Mouse (Mus musculus) neutrophil, adult 83 days (primary cell): ENCODE results near the gene Prl5a1. TPM values are rescaled to one million over a fixed set of nuclear protein-coding genes. Genes with fewer than 3 reads are reported as not detected.

Source experiments
- total RNA-seq, 2 experiments: library from RNA; stranded (reverse); gene quantifications; one replicate each; pipeline ENCODE4 v1.2.4; 2023

Prl5a1 gene
- not detected for total RNA-seq

DNA sequence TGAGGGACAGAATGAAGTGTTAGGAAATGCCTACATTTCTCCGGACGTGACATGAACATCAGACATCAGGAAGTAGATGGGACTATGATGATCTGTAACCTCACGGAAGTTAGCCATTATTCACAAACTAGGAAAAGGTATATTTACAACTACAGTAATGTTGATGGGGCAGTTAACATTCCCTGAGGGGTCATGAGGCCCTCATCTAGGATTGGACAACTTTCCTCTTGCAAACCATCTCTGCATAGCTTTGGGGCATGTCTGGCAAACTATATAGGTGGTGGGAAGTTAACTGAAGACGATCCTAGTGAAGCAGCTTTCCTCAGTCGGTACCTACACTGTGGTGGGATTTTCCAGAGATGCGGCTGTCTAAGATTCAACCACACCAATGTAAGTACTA lies at the start of gene Prl5a1:
Gene Prl5a1, plus strand, starts transcription at position 301 of the 400 bp plus-strand sequence.

Other genes with a start within 250 kb of the Prl5a1 start
- not detected for gene Prl4a1, start 126.3 kb upstream of the Prl5a1 start, total RNA-seq
- 100 to 1,000 TPM; 129 to 131 TPM for gene Gm11361, start 115.0 kb downstream of the Prl5a1 start, total RNA-seq